Mouse (Mus musculus) CH12.LX (cell line): Measurements from ENCODE around the gene Zfp786.

Experiments used
- BHLHE40 ChIP-seq: IDR thresholded peaks from 2 replicates; pipeline ENCODE4 v1.6.1; 2011; ENCODE audit warnings: mild to moderate bottlenecking, low read depth, low read length, improper control_type of control experiment
- E2F4 ChIP-seq: IDR thresholded peaks from 2 replicates; pipeline ENCODE4 v1.6.1; 2011; ENCODE audit warnings: low read depth, low read length, improper control_type of control experiment; ENCODE audit not compliant: insufficient replicate concordance
- EP300 ChIP-seq: IDR thresholded peaks from 2 replicates; pipeline ENCODE4 v1.6.1; 2011; ENCODE audit warnings: low read length, improper control_type of control experiment
- MAX ChIP-seq: IDR thresholded peaks from 2 replicates; pipeline ENCODE4 v1.6.1; 2011; ENCODE audit warnings: low read length, improper control_type of control experiment
- POLR2A ChIP-seq: IDR thresholded peaks from 2 replicates; pipeline ENCODE4 v1.6.1; 2011; ENCODE audit warnings: low read depth, mild to moderate bottlenecking, improper control_type of control experiment, low read length
- POLR2AphosphoS2 ChIP-seq: IDR thresholded peaks from 2 replicates; pipeline ENCODE4 v1.6.1; 2011; ENCODE audit warnings: low read depth, low read length, improper control_type of control experiment
- ZC3H11A ChIP-seq: IDR thresholded peaks from 2 replicates; pipeline ENCODE4 v1.6.1; 2012; ENCODE audit warnings: low read depth, mild to moderate bottlenecking, inconsistent platforms, low read length, improper control_type of control experiment
- ZMIZ1 ChIP-seq: IDR thresholded peaks from 2 replicates; pipeline ENCODE4 v1.6.1; 2012; ENCODE audit warnings: low read depth, mild to moderate bottlenecking, inconsistent platforms, low read length, improper control_type of control experiment

GRCm38 (mm10) chr6:47781091-47781968 lies 49.3 kb downstream of the Zfp786 start:
- TF ChIP-seq EP300, result no peak
- TF ChIP-seq ZMIZ1, result no peak
- TF ChIP-seq MAX, result no peak
- peak; percentile 51; the same call in 1 of the 2 replicates for TF ChIP-seq POLR2A
- TF ChIP-seq ZC3H11A, result no peak
- TF ChIP-seq BHLHE40, result no peak
- peak; percentile 84; the same call in 1 of the 2 replicates for TF ChIP-seq E2F4
- no peak for TF ChIP-seq POLR2AphosphoS2
